Mouse (Mus musculus) cortical plate, adult 2 months (tissue): ENCODE measurements around the gene Gm15517.

Source experiments
- CTCF ChIP-seq: fragments of 200-500 bp; IDR thresholded peaks from 2 replicates; pipeline ENCODE4 v1.5.1; 2011; ENCODE audit warnings: mild to moderate bottlenecking, control low read depth, low read length; ENCODE audit not compliant: insufficient read depth; ENCODE audit errors: extremely low read depth
- POLR2A ChIP-seq: fragments of 200-500 bp; IDR thresholded peaks from 2 replicates; pipeline ENCODE4 v1.6.1; 2011; ENCODE audit warnings: mild to moderate bottlenecking, low read length, control low read depth; ENCODE audit not compliant: insufficient read depth; ENCODE audit errors: extremely low read depth

DNA sequence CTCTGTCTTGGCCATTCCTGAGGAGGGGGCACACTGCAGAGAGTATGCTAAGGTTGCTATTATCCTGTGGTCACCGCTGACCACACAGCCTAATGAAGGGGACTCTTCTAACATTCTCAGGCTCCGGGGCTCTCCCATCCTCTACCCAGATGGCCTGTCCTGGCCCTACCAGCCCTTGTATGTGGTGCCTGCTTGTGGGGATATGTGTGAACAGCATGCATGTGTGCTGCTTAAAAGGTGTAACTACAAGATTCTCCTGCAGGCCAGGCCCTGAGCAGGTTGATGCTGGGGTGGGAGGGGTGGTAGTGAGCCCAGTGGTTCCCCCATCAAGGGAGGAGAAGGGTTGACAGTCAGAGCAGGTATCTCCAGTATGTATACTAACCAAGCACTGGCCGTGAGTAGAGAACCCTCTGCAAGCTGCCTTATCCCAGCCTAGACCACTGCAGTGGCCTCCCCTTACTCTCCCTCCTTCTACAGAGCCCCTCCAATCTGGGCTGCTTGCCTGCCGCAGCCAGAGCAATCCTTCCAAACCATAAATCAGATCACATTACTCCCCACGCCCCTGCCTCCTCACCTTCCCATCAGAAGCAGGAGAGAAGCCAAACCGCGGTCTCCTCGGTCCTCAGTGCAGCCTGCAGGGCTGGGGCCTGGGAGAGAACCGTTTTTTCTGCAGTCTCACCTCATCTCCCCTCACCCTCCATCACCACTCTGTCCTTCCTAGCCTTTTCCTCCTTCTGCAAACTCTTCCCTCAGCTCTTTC lies 46.2 kb downstream of the Gm15517 start:
- no peak for TF ChIP-seq POLR2A
- TF ChIP-seq CTCF = no peak
